Mouse (Mus musculus) ovary, postnatal 10 days (tissue): ENCODE measurements around the gene Ube2n.
"Not testable (repeated sequence)": the region's sequence is repeated elsewhere in the genome, so short reads cannot be mapped to it uniquely, and the experiment has no call there.

Source experiments
- DNase-seq: peaks from one replicate; pipeline ENCODE4 v3.0.0; 2022; ENCODE audit warnings: low spot score

The Ube2n gene

DNA sequence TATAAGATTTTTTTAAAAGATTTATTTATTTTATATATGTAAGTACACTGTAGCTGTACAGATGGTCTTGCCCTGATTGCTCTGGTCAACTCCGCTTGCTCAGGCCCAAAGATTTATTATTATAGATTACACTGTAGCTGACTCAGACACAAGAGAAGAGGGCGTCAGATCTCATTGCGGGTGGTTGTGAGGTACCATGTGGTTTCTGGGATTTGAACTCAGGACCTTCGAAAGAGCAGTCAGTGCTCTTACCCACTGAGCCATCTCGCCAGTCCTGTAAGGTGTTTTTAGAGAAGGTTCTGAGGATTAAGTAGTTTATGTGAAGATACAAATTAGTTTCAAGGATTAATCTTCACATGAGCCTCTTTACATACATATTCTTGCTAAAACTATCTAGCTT, 10.9 kb downstream of the Ube2n start:
- DNase-seq: no peak

DNA sequence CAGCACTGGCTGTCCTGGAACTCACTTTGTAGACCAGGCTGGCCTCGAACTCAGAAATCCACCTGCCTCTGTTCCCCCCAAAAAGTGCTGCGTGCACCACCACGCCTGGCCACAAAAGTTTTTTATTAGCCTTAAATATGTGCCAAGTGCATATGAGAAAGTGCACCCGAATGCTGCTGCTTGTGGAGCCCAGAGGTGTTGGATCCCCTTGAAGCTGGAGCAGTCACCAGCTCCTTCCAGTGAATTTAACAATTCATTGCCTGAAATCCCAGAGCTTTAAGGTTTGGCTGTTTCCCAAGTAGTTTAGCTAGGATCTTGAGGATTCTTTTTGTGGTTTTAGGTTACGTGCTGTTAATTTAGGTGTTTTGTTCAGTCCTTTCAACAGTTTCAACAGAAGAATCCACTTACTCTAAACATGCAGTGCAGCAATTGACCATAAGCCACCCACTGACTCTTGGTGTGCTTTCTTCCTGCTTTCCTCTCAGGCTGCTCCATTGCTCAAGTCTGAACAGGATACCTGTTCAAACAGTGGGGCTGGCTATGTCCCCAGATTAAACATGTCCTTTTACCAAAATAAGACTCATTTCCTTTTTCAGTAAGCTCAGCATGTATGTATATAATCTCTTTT, 11.7 kb downstream of the Ube2n start:
- DNase-seq: no peak

DNA sequence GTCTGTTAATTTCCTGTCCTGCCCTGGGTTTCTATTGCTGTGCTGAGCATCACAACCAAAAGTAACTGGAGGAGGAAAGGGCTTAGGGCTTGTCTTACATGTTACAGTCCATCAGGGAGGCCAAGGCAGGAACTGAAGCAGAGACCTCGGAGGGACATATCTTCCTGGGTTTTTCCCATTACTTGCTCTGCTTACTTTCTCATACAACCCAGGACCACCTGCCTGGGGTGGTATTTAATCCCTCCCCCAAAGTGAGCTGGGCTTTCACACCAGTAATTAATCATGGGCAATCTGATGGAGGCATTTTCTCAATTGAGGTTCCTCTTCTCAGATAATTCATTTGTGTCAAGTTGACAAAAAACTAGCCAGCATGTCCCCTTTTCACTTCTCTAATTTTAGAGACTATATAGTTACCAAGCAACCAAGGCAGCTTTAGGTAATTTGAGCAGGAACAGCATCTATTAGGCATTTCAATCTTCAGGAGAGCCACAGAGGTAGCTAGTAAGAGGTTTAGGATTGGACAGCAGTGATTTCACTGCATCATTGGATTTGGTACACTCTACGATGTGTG, 15.7 kb downstream of the Ube2n start:
- DNase-seq: no peak

- no peak for DNase-seq
These were observed 18.0 kb downstream of the Ube2n start for GRCm38 (mm10) chr10:95532916-95533315.

DNA sequence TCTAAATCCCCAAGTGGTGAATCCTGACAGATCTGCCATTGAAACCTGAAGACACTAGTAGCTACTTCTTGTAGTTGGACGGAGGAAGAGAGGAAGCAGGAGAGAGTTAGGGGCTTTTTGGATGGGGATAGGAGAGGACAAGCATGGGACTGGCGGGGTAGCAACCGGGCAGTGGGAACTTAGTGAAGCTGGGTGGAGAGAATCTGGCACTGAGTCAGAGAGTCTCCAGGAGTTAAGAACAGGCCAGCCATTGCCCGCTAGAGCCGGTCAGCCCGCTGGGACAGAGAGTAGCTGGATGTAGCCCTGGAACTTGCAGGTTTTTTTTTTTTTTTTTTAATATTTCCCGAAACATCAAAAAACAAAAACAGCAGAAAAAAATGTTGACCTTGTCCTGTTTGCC, 18.4 kb downstream of the Ube2n start:
- DNase-seq: no peak

- DNase-seq: no peak
These were observed 20.7 kb downstream of the Ube2n start for GRCm38 (mm10) chr10:95535399-95536221.

DNA sequence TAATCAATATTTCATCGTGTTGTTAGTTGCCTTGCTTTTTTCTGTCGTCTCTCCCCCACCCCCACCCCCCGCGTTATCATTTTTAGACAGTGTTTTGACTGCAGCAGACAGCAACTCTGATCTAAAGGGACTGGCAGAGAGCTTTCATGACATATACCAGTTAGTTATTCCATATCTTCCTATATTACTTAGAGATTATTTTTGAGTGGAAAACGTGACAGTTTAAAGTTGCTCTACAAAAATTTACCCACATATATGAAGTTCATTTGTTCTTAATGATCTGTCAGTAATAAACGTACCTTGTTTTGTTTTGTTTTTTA, 21.2 kb downstream of the Ube2n start:
- no peak for DNase-seq

- no peak for DNase-seq
These were observed 24.3 kb downstream of the Ube2n start for GRCm38 (mm10) chr10:95539260-95539659.

DNA sequence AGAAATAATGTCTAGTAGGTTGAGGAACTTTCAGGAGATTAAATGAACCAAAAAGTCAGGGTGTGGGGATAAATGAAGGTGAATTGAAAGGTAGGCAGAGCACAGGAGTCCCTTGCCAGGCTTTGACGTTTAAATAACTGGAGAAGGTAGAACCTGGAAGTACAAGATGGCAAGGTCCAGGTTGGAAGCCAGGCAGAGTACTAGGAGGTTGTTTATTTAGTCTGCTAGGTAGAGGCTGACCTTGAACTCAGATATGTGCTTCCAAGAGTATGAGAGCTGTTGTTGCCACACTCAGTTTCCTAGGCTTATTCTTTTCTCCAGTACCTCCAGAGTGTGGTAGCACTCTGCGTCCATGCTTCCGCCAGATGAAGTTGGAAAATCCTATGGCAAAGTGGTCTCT, 24.9 kb downstream of the Ube2n start:
- no peak for DNase-seq

- no peak for DNase-seq
These were observed 28.0 kb downstream of the Ube2n start for GRCm38 (mm10) chr10:95542916-95543315.

DNA sequence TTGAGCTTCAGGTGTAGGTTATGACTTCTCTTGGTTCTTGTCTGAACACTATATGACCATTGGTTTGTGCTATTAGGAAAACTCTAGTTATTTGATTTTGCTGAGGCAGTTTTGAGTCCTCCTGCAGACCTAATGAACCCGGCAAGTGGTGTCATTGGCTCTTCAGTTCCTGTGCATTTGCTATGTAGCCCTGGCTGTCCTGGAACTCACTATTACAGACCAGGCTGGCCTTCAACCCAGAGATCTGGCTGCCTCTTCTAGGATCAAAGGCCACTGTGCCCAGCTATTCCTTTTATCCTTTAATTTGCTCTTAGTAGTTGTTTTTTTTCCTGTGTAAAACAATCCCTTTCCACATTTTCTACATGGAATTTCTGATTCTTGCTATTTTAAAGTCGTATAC, 28.4 kb downstream of the Ube2n start:
- DNase-seq: no peak

DNA sequence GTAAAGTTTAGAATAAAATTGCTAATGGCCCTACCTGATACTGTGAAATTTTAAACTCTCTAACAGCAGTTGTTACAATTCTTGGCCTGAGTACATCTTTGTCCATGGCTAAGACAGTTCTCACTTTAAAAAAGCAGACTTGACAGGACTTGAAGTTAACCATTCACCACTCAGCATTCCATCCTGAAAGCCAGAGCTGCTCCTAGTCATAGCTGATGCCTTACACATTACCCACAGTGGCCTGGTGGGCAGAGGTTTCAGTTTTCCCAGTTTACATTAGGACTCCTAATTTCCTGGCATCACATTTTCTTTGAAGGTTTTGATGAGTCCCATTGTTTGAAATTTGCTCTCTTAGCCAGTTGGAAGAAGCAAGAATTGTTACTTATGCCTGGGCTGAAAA, 29.1 kb downstream of the Ube2n start:
- no peak for DNase-seq

GRCm38 (mm10) chr10:95544651-95545050, 29.7 kb downstream of the Ube2n start:
- DNase-seq: no peak

- no peak for DNase-seq
These were observed 30.1 kb downstream of the Ube2n start for GRCm38 (mm10) chr10:95545051-95545450.

GRCm38 (mm10) chr10:95546178-95546577, 31.2 kb downstream of the Ube2n start:
- no peak for DNase-seq

DNA sequence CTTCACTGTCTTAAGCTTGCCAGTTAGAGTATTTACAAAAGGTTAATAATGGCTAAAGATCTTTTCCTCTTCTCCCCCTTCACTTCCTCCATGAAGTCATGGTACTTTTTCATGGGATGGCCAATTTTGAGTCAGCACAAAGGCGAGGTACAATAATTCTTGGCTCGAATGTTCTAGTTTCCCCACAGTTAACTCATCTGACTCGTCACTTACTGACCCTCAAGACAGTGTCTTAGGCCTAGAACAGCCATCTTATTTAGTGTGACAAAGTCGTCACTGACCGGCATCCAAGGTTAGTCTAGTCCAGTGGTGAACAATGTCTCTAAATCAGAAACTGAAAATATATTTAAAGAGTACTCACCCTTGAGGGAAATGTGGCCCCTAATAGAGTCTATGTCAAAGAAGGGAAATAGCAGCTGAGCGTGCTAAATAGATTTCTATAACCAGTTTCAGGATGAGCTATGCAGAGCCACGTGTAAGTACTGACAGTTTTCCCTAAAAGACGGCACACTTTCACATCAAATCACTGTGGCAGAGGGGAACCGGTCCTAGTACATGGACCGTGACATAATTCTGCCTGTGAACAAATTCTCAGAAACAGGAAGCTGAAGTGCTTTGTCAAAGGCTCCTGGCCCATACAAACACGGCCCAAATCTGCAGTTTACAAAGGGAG, 33.3 kb downstream of the Ube2n start:
- DNase-seq: no peak

DNA sequence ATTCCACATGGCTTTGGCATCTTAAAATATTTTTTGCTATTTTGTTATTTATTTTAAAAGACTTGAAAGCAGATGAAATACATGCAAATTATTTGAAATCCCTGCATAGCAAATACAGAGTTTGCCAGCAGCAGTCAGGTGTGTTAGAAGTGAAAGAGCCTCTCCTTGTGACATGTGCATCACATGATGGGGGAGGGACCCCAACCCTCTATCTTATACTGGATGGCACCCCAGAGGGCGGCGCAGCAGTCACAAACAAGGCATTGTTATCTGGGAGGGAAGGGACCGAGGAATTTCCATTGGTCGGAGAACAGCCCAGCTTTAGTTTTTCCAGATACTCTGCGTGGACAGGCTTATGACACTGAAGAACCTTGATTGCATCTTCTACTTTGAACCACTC, 34.1 kb downstream of the Ube2n start:
- DNase-seq: not testable (repeated sequence)

DNA sequence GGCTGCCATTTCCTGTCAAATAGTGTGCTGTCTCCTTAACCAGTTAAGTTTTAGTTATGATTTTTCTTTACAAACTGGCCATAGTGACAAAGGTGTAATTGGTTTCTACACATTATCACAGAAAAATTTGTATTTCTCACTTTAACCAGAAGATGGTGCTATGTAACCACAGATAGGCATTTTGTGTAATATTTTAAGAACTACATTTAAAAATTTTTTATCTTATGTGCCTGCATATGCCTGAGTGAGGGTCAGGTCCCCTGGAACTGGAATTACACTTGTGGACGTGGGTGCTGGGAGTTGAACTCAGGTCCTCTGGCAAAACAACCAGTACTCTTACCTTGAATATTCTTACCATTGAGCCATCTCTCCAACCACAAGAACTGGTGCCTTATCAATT, 35.6 kb downstream of the Ube2n start:
- no peak for DNase-seq

DNA sequence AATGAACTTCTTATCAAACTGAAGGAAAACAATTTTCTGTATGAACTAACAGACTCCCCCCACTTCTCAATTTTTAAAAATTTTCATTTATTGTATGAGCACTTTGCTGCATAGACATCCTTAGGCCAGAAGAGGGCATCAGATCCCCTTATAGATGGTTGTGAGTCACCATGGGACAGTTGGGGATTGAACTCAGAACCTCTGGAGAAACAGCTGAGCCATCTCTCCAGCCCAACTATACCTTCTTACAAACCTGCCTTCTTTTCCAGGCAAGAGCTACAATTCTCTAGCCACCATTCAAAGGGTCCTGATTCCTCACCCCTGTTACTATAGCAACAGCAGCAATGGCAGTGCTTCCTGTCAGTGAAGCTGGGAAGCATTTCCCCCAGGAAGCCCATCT, 36.8 kb downstream of the Ube2n start:
- DNase-seq: no peak

DNA sequence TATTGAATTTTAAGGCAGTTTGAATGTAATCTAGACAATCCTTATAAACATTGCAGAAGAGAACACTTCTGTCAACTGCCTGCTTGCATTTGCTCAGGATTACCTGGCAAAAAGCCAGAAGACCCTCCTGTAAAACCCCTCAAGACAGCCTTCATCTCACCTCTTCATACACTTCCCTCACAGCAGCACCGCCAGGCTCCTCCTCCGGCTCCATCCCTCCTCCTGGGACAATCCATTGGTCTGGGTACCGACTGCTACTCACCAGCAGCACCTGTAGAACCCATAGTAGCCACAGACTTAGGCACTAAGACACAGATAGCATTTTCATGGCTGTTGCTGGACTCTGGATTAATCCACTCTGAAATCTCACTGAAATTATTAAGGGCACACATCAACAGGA, 37.4 kb downstream of the Ube2n start:
- DNase-seq: no peak

GRCm38 (mm10) chr10:95555866-95556265, 40.9 kb downstream of the Ube2n start:
- DNase-seq: no peak

DNA sequence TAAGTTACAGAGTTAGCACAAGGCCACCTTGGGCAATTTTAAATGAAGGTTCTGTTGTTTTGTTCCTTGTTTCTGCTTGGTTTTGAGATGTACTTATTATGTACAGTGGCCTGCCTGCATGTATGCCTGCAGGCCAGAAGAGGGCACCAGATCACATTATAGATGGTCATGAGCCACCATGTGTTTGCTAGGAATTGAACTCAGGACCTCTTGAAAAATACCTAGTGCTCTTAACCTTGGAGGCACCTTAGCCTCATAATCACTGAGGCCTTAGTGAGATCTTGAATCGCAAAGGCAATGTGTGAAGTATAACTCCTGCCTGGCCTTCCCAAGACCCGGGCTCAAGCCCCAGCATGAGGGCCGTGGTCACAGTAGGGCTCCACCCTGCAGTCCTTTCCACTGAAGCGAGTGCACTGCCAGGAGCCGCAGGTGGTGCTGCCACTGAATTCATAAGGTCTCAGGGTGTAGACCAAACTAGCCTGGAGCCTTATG, 42.4 kb downstream of the Ube2n start:
- DNase-seq: no peak

- no peak for DNase-seq
These were observed 44.5 kb downstream of the Ube2n start for GRCm38 (mm10) chr10:95559426-95559825.
